Comparison of ENCODE assay signal across 28 mouse cellular contexts in genomic region chr11:115208126-115208525, GRCm38 (mm10). TPM values are rescaled to one million over a fixed set of nuclear protein-coding genes. Genes with fewer than 3 reads are reported as not detected.
DNase-seq lines count a peak whose midpoint lies in the region; ATAC-seq and TF ChIP-seq lines count a peak whose summit lies in the region.
"Had no signal": no experiment of that assay in that cellular context is flagged by ENCODE, and none has a peak within 500 bp of the region (broad histone marks: within the 10 kb centered on the region; RNA-seq: fewer than 3 reads in every experiment).

No protein-coding gene starts in this region.

- no peak overlapping the region for H3K27ac ChIP-seq in forebrain, embryonic 13.5 days
- H3K27ac ChIP-seq in forebrain, postnatal 0 days (ENCODE audit: low read depth, low read length): no peak overlapping the region
- H3K27ac ChIP-seq in layer of hippocampus, adult 2 months: peak overlapping the region; percentile 28; the same call in 1 of the 2 replicates
- H3K27ac ChIP-seq in liver, postnatal 0 days (ENCODE audit: low read depth): no peak overlapping the region
- no peak overlapping the region for H3K27ac ChIP-seq in left cerebral cortex, adult 2 months
- H3K27ac ChIP-seq: embryonic facial prominence, embryonic 12.5 days; limb, embryonic 10.5 days; limb, embryonic 15.5 days; liver, embryonic 13.5 days; stomach, embryonic 15.5 days had no signal

- peaks cover 47% of the 10 kb centered on the region for H3K36me3 ChIP-seq in forebrain, embryonic 13.5 days (ENCODE audit: poor library complexity, severe bottlenecking)
- H3K36me3 ChIP-seq in forebrain, postnatal 0 days (ENCODE audit: insufficient read depth): peaks cover 35% of the 10 kb centered on the region
- H3K36me3 ChIP-seq in liver, postnatal 0 days (replicated peaks; ENCODE audit: insufficient read depth, low read length): peaks cover 42% of the 10 kb centered on the region
- H3K36me3 ChIP-seq: stomach, embryonic 15.5 days had no signal

- TF ChIP-seq EP300 in liver, postnatal 0 days (IDR thresholded peaks at IDR 0.05; ENCODE audit: low read depth): no peak

- no peak for ATAC-seq in forebrain, embryonic 13.5 days
- ATAC-seq in forebrain, postnatal 0 days: no peak
- no peak for ATAC-seq in liver, postnatal 0 days
- ATAC-seq: inflammation-experienced regulatory T-cells, adult 6 months had no signal

- 73% methylated on average over 12 of the region's 12 CpGs for WGBS in forebrain, embryonic 13.5 days
- 67% methylated on average over 12 of the region's 12 CpGs for WGBS in forebrain, postnatal 0 days
- 87% methylated on average over 12 of the region's 12 CpGs for WGBS in liver, postnatal 0 days (ENCODE audit: insufficient replicate concordance)

- H3K4me3 ChIP-seq in forebrain, embryonic 13.5 days: no peak overlapping the region
- no peak overlapping the region for H3K4me3 ChIP-seq in forebrain, postnatal 0 days (ENCODE audit: low read depth, low read length)
- H3K4me3 ChIP-seq in layer of hippocampus, adult 2 months: no peak overlapping the region
- H3K4me3 ChIP-seq in liver, postnatal 0 days (ENCODE audit: low read depth, low read length): no peak overlapping the region
- H3K4me3 ChIP-seq in left cerebral cortex, adult 2 months: no peak overlapping the region
- H3K4me3 ChIP-seq: embryonic facial prominence, embryonic 12.5 days; limb, embryonic 10.5 days; limb, embryonic 15.5 days; liver, embryonic 13.5 days; myocyte; stomach, embryonic 15.5 days had no signal

- H3K9me3 ChIP-seq in forebrain, embryonic 13.5 days (replicated peaks): no peaks in the 10 kb centered on the region
- H3K9me3 ChIP-seq in forebrain, postnatal 0 days (ENCODE audit: low read length): no peaks in the 10 kb centered on the region
- H3K9me3 ChIP-seq in liver, postnatal 0 days (ENCODE audit: low read length): no peaks in the 10 kb centered on the region
- H3K9me3 ChIP-seq: embryonic facial prominence, embryonic 12.5 days; limb, embryonic 10.5 days; limb, embryonic 15.5 days; liver, embryonic 13.5 days; stomach, embryonic 15.5 days had no signal

- no peaks in the 10 kb centered on the region for H3K27me3 ChIP-seq in forebrain, embryonic 13.5 days
- no peaks in the 10 kb centered on the region for H3K27me3 ChIP-seq in forebrain, postnatal 0 days (ENCODE audit: insufficient read depth, low read length)
- H3K27me3 ChIP-seq in liver, postnatal 0 days (ENCODE audit: insufficient read depth, low read length): no peaks in the 10 kb centered on the region
- H3K27me3 ChIP-seq: embryonic facial prominence, embryonic 12.5 days; liver, embryonic 13.5 days; stomach, embryonic 15.5 days had no signal

- no peak for DNase-seq in forebrain, postnatal 0 days
- no peak for DNase-seq in layer of hippocampus, adult 2 months (ENCODE audit: low spot score in 2 of 2)
- no peak for DNase-seq in layer of hippocampus, adult 11-12 months (ENCODE audit: low spot score)
- DNase-seq in brain, adult 2 months (ENCODE audit: low read depth, low spot score): peak; percentile 65
- peak; percentile 49 for DNase-seq in brain, embryonic 14.5 days (ENCODE audit: low read depth)
- no peak for DNase-seq in liver, postnatal 0 days
- no peak for DNase-seq in left cerebral cortex, adult 2 months (ENCODE audit: extremely low spot score in 1 of 2, low spot score in 2 of 2)
- DNase-seq: adrenal gland, postnatal 36 days; B cell, adult 2 months; embryo, embryonic 11 days; gastrocnemius, postnatal 10 days; heart, postnatal 14 days; kidney, adult 11 months; kidney, postnatal 14 days; liver, embryonic 13.5 days; lung, adult 2 months; lung, postnatal 14 days; midbrain, embryonic 14.5 days; right cerebral cortex, postnatal 25 days had no signal

- peaks cover 7% of the 10 kb centered on the region; the same call in 1 of the 2 replicates for H3K4me1 ChIP-seq in forebrain, embryonic 13.5 days
- no peaks in the 10 kb centered on the region for H3K4me1 ChIP-seq in forebrain, postnatal 0 days (ENCODE audit: insufficient read depth)
- peaks cover 9% of the 10 kb centered on the region; the same call in 1 of the 2 replicates for H3K4me1 ChIP-seq in liver, postnatal 0 days (ENCODE audit: insufficient read depth)
- H3K4me1 ChIP-seq: limb, embryonic 15.5 days had no signal

- no peak for TF ChIP-seq CTCF in forebrain, postnatal 0 days (IDR thresholded peaks at IDR 0.05; ENCODE audit: low read depth)
- no peak for TF ChIP-seq CTCF in layer of hippocampus, adult 2 months (conservative IDR thresholded peaks at IDR 0.05)
- TF ChIP-seq CTCF in brain, embryonic 14.5 days (IDR thresholded peaks at IDR 0.05; ENCODE audit: borderline replicate concordance, extremely low read depth, insufficient read depth, insufficient read length): no peak
- no peak for TF ChIP-seq CTCF in liver, postnatal 0 days (IDR thresholded peaks at IDR 0.05; ENCODE audit: low read depth)
- TF ChIP-seq CTCF in left cerebral cortex, adult 2 months (IDR thresholded peaks at IDR 0.05): no peak

- no peak overlapping the region for H3K4me2 ChIP-seq in forebrain, embryonic 13.5 days
- H3K4me2 ChIP-seq in forebrain, postnatal 0 days (ENCODE audit: low read depth): no peak overlapping the region
- H3K4me2 ChIP-seq in liver, postnatal 0 days (ENCODE audit: low read depth, low read length): no peak overlapping the region
- H3K4me2 ChIP-seq: embryonic facial prominence, embryonic 12.5 days; limb, embryonic 15.5 days; liver, embryonic 13.5 days; stomach, embryonic 15.5 days had no signal

- H3K9ac ChIP-seq in forebrain, embryonic 13.5 days: peak overlapping the region; percentile 8; the same call in 1 of the 2 replicates
- no peak overlapping the region for H3K9ac ChIP-seq in forebrain, postnatal 0 days
- H3K9ac ChIP-seq in liver, postnatal 0 days (replicated peaks): no peak overlapping the region
- H3K9ac ChIP-seq: embryonic facial prominence, embryonic 12.5 days; limb, embryonic 15.5 days; liver, embryonic 13.5 days; stomach, embryonic 15.5 days had no signal

- intact Hi-C loops in left cerebral cortex, adult 2 months (cut with DNase I): loop anchor here (2.0 kb wide), 1 partner anchor 23 kb away; no protein-coding TSS in a partner anchor

- no peak for TF ChIP-seq POLR2A in brain, embryonic 14.5 days (IDR thresholded peaks at IDR 0.05; ENCODE audit: borderline replicate concordance, extremely low read depth, insufficient read depth, insufficient read length, poor library complexity, severe bottlenecking)

RNA-seq across cellular contexts. Expression of gene Nat9, which starts 20.5 kb away (rescaled TPM):
- polyA plus RNA-seq in forebrain, embryonic 13.5 days (2015; fragmentation: Nextera tagmentation; extraction: Ambion mirVana): 18.2 and 20.3 TPM in 2 replicates
- total RNA-seq in forebrain, postnatal 0 days (2014; rRNA removed): 19.2 and 20.3 TPM in 2 replicates
- 17.7 and 18.6 TPM in 2 replicates for polyA plus RNA-seq in forebrain, postnatal 0 days (2015; fragmentation: Nextera tagmentation; extraction: Ambion mirVana)
- total RNA-seq in layer of hippocampus, adult 2 months (2021): 10 to 100 TPM; 20.5 to 20.6 TPM
- polyA plus RNA-seq in brain, embryonic 14.5 days (2012; rRNA removed): 16.0 and 16.9 TPM in 2 replicates
- 16.5 and 16.7 TPM in 2 replicates for polyA plus RNA-seq in liver, postnatal 0 days (2015; fragmentation: Nextera tagmentation; extraction: Ambion mirVana)
- total RNA-seq in left cerebral cortex, adult 2 months (2021): 10 to 100 TPM; 23.1 to 25.6 TPM

RNA-seq across cellular contexts. Expression of gene Tmem104, which starts 20.8 kb away (rescaled TPM):
- 7.8 and 9.2 TPM in 2 replicates for polyA plus RNA-seq in forebrain, embryonic 13.5 days (2015; fragmentation: Nextera tagmentation; extraction: Ambion mirVana)
- total RNA-seq in forebrain, postnatal 0 days (2014; rRNA removed): 5.4 and 7.6 TPM in 2 replicates
- 8.8 and 9.9 TPM in 2 replicates for polyA plus RNA-seq in forebrain, postnatal 0 days (2015; fragmentation: Nextera tagmentation; extraction: Ambion mirVana)
- total RNA-seq in layer of hippocampus, adult 2 months (2021): 10 to 100 TPM; 18.1 to 20.1 TPM
- polyA plus RNA-seq in brain, embryonic 14.5 days (2012; rRNA removed): 7.1 and 10.7 TPM in 2 replicates
- 5.7 and 7.1 TPM in 2 replicates for polyA plus RNA-seq in liver, postnatal 0 days (2015; fragmentation: Nextera tagmentation; extraction: Ambion mirVana)
- 10 to 100 TPM; 16.2 to 16.8 TPM for total RNA-seq in left cerebral cortex, adult 2 months (2021)

RNA-seq across cellular contexts. Expression of gene Slc9a3r1, which starts 45.0 kb away (rescaled TPM):
- polyA plus RNA-seq in forebrain, embryonic 13.5 days (2015; fragmentation: Nextera tagmentation; extraction: Ambion mirVana): 28.8 TPM in 2 replicates
- 44.2 and 48.5 TPM in 2 replicates for total RNA-seq in forebrain, postnatal 0 days (2014; rRNA removed)
- polyA plus RNA-seq in forebrain, postnatal 0 days (2015; fragmentation: Nextera tagmentation; extraction: Ambion mirVana): 68.4 and 73.9 TPM in 2 replicates
- total RNA-seq in layer of hippocampus, adult 2 months (2021): 10 to 100 TPM; 67.3 to 74.6 TPM
- polyA plus RNA-seq in brain, embryonic 14.5 days (2012; rRNA removed): 31.6 and 40.5 TPM in 2 replicates
- polyA plus RNA-seq in liver, postnatal 0 days (2015; fragmentation: Nextera tagmentation; extraction: Ambion mirVana): 101 and 115 TPM in 2 replicates
- total RNA-seq in left cerebral cortex, adult 2 months (2021): 10 to 100 TPM; 68.8 to 75.2 TPM

RNA-seq across cellular contexts. Expression of gene Grin2c, which starts 58.9 kb away (rescaled TPM):
- polyA plus RNA-seq in forebrain, embryonic 13.5 days (2015; fragmentation: Nextera tagmentation; extraction: Ambion mirVana): 0.04 TPM in 1 of 2 replicates, not detected in the other
- total RNA-seq in forebrain, postnatal 0 days (2014; rRNA removed): 1.5 and 1.6 TPM in 2 replicates
- 0.35 and 0.48 TPM in 2 replicates for polyA plus RNA-seq in forebrain, postnatal 0 days (2015; fragmentation: Nextera tagmentation; extraction: Ambion mirVana)
- 10 to 100 TPM; 47.4 to 47.5 TPM for total RNA-seq in layer of hippocampus, adult 2 months (2021)
- 0.89 and 1.2 TPM in 2 replicates for polyA plus RNA-seq in brain, embryonic 14.5 days (2012; rRNA removed)
- 0.04 and 0.09 TPM in 2 replicates for polyA plus RNA-seq in liver, postnatal 0 days (2015; fragmentation: Nextera tagmentation; extraction: Ambion mirVana)
- 10 to 100 TPM; 37.4 to 40.0 TPM for total RNA-seq in left cerebral cortex, adult 2 months (2021)
- polyA plus RNA-seq: gonadal fat pad, adult 2 months; inflammation-experienced regulatory T-cells, adult 6 months; kidney, embryonic 14.5 days; myocyte had no signal

Comparison
In these comparisons a context has a peak if more than half of its experiments do, and no peak if none do; other contexts are left out.
1. DNase-seq: peak in brain, adult 2 months (single experiment) and brain, embryonic 14.5 days (single experiment); none in forebrain, postnatal 0 days (single experiment), layer of hippocampus, adult 2 months (0 of 2), layer of hippocampus, adult 11-12 months (single experiment), liver, postnatal 0 days (single experiment) and left cerebral cortex, adult 2 months (0 of 2).